Mouse (Mus musculus) liver, embryonic 12.5 days (tissue): ENCODE measurements at regions not wholly inside any gene's neighbourhood (a gene's known extent, or its start where the extent isn't known, plus 50 kb on each side); places are given as distances from the start of the nearest gene placed in this dataset.

Experiments used
- ATAC-seq: fragments of 200-750 bp; cut with Nextera tagmentation; 2 replicates; pipeline ENCODE4 v1.8.0; 2017; ENCODE audit warnings: moderate number of reproducible peaks, mild to moderate bottlenecking, moderate library complexity
- H3K27ac ChIP-seq: fragments of 300-500 bp; sonication (generic); 2 replicates; pipeline ENCODE4 v1.5.1; 2016; ENCODE audit warnings: mild to moderate bottlenecking
- H3K27me3 ChIP-seq: fragments of 300-500 bp; sonication (generic); replicated peaks from 2 replicates; pipeline ENCODE4 v1.6.1; 2016; ENCODE audit warnings: mild to moderate bottlenecking, moderate library complexity
- H3K36me3 ChIP-seq: fragments of 300-500 bp; sonication (generic); 2 replicates; pipeline ENCODE4 v1.6.1; 2016; ENCODE audit warnings: mild to moderate bottlenecking, moderate library complexity
- H3K4me1 ChIP-seq: fragments of 300-500 bp; sonication (generic); 2 replicates; pipeline ENCODE4 v1.6.1; 2016
- H3K4me2 ChIP-seq: fragments of 300-500 bp; sonication (generic); 2 replicates; pipeline ENCODE4 v1.6.1; 2016; ENCODE audit warnings: mild to moderate bottlenecking, moderate library complexity
- H3K4me3 ChIP-seq: fragments of 300-500 bp; sonication (generic); 2 replicates; pipeline ENCODE4 v1.5.1; 2016; ENCODE audit warnings: mild to moderate bottlenecking, moderate library complexity
- H3K9ac ChIP-seq: fragments of 300-500 bp; sonication (generic); 2 replicates; pipeline ENCODE4 v1.6.1; 2016; ENCODE audit warnings: mild to moderate bottlenecking, moderate library complexity
- H3K9me3 ChIP-seq: fragments of 300-500 bp; sonication (generic); replicated peaks from 2 replicates; pipeline ENCODE4 v1.6.1; 2016; ENCODE audit warnings: mild to moderate bottlenecking, moderate library complexity
- WGBS: fragments of 180-500 bp; shearing (Covaris S2); methylation state at CpG from one replicate; pipeline ENCODE4 v1.1.7; 2016; ENCODE audit not compliant: insufficient replicate concordance; 5-methylcytosine and 5-hydroxymethylcytosine counted together

DNA sequence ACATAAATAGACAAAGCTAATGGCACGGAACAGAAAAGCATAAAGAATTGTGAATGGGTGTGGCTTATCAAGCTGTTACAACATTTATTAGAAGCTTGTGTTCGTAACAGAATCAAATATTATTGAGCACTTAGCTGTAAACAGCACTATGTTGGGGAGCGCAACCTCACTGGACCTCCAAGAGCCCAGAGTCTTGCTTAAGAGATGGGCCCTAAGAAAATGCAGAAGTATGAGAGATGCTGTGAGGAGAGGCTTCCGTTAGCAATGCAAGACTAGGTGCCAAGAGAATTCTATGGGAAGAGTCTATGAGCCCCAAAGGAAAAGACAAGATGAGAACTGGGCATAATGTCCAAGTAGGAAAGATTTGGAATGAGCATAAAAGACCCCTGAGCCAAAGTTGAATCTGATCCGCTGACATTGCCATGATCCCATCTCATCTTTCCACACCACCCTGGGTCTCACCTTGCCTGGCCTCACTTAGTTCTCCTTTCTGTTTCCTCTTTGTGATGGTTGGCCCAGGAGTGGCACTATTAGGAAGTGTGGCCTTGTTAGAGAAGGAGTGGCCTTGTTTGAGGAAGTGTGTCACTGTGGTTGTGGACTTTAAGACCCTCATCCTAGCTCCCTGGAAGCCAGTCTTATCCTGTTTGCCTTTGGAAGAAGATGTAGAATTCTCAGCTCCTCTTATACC is 169.3 kb upstream of the Tyw5 start:
- H3K4me1 ChIP-seq: no peaks in the 10 kb centered on the region
- no peaks in the 10 kb centered on the region for H3K9me3 ChIP-seq
- no peak overlapping the region for H3K9ac ChIP-seq
- H3K27ac ChIP-seq: no peak overlapping the region
- no peak overlapping the region for H3K4me2 ChIP-seq
- H3K4me3 ChIP-seq: no peak overlapping the region
- H3K27me3 ChIP-seq: no peaks in the 10 kb centered on the region
- 67% methylated on average over 5 of the region's 5 CpGs for WGBS
- no peak for ATAC-seq
- no peaks in the 10 kb centered on the region for H3K36me3 ChIP-seq

DNA sequence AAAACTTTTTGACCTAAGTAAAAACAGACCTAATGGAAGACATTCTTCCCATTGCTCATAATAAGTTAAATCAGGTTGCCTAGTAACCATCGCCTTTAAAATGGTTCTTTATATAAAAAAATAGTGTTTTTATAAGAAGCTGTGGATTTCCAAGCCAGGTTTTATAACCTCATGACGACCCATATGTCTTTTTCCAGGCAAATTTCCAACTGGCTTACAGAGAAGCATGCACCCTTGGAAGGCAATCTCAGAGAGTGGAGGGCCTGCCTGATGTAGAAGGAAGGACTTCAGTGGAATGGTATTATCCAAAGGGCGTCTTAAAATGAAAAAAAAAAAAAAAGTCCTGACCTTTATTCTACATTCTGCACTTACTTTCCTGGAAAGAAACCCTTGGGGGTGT is 172.2 kb upstream of the Tyw5 start:
- Histone ChIP-seq H3K4me2 (no peak overlapping the region), H3K36me3 (no peaks in the 10 kb centered on the region), H3K9ac (no peak overlapping the region), H3K4me3 (no peak overlapping the region), H3K9me3 (no peaks in the 10 kb centered on the region), H3K27me3 (no peaks in the 10 kb centered on the region), H3K4me1 (no peaks in the 10 kb centered on the region), H3K27ac (no peak overlapping the region)
- WGBS: 53% methylated on average over 3 of the region's 3 CpGs
- ATAC-seq: no peak

DNA sequence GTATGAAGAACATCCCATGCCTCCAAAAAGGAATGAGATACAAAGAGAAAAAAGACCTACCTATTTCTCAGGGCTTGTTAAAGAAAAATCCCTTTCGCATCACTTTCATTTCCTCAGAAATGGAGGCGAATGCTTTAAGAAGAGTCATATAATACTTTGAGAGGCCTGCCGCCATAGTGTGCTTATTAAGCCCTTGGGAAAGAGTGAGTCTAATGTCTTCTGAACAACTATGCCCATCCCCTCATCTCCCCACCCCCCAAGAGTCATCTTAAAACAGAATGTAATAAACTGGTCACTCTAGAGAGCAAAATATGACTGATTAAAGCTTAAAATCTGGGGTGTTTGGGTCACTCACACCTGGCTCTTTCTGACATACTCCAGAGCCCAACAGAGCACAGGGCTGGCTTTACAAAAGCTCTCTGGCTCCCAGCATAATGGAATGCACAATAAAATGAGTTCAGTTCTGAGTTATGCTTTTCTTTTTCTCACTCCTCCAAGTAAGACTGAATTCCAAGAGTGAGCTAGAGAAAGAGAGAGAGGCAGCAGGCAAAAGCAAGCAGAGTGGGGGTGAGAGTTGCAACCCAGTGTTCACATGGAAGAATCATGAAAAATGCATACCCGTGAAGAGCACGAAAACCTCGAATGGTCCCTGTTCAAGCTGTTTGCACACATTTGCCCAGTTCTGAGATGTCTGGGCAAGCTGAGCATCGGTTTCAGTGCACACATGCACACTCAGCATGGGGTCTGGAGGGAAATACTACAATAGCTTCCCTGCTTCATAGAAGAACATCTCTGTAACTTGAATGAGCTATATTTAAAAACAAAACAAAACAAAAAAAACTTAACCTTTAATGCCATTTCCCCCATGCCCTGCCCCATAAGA is 180.0 kb upstream of the Spats2l start:
- Histone ChIP-seq H3K9me3 (peaks cover 1% of the 10 kb centered on the region; the same call in 1 of the 2 replicates), H3K27me3 (no peaks in the 10 kb centered on the region), H3K36me3 (no peaks in the 10 kb centered on the region), H3K27ac (no peak overlapping the region), H3K9ac (no peak overlapping the region), H3K4me1 (no peaks in the 10 kb centered on the region), H3K4me2 (no peak overlapping the region), H3K4me3 (no peak overlapping the region)
- 73% methylated on average over 7 of the region's 7 CpGs for WGBS
- no peak for ATAC-seq

DNA sequence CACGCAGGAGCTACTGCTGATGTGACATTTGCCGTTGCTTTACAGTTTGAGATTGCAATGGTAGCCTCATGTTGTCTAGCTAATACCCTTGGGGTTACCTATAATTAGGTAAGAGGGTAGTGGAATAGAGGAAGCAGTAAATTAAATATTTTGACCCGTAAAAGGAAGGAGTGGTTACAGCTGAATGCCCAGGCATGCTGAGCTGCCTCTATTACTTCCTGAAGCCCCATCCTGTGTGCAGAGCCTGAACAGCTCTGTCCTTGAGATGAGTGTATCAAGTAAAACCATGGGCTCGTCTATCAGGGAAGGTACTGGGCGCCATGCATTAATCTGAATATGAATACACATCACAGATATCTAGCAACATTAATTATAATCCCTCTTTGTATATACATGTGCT is 179.1 kb upstream of the Spats2l start:
- no peaks in the 10 kb centered on the region for H3K36me3 ChIP-seq
- H3K4me2 ChIP-seq: no peak overlapping the region
- no peak overlapping the region for H3K27ac ChIP-seq
- H3K4me1 ChIP-seq: no peaks in the 10 kb centered on the region
- H3K4me3 ChIP-seq: no peak overlapping the region
- H3K9ac ChIP-seq: no peak overlapping the region
- ATAC-seq: no peak
- no peaks in the 10 kb centered on the region for H3K27me3 ChIP-seq
- 41% methylated on average over 5 of the region's 5 CpGs for WGBS
- no peaks in the 10 kb centered on the region for H3K9me3 ChIP-seq

DNA sequence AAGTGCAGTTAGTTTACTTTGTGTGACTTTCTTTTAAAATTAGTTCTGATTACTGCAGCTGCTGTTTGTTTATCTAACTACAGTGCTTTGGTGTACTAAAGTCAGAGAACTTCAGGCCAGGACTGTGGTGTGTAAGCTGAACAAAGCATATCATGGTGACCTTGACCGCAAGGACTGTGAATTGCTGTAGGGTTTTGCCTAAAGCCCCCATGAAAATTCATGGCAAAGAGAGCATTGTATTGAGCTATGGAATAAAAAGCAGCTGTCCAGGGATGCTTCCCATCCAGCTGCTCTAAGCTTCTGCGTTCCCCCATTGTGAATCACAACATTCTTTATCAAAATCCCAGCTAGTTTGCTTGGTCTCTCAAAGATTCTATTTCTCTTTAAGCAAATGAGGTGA is 173.0 kb upstream of the Spats2l start:
- whole genome bisulfite sequencing: 66% methylated on average over 2 of the region's 2 CpGs
- Histone ChIP-seq H3K9ac (no peak overlapping the region), H3K4me1 (no peaks in the 10 kb centered on the region), H3K4me3 (no peak overlapping the region), H3K4me2 (no peak overlapping the region), H3K9me3 (no peaks in the 10 kb centered on the region), H3K27me3 (no peaks in the 10 kb centered on the region), H3K27ac (no peak overlapping the region), H3K36me3 (no peaks in the 10 kb centered on the region)
- no peak for ATAC-seq

DNA sequence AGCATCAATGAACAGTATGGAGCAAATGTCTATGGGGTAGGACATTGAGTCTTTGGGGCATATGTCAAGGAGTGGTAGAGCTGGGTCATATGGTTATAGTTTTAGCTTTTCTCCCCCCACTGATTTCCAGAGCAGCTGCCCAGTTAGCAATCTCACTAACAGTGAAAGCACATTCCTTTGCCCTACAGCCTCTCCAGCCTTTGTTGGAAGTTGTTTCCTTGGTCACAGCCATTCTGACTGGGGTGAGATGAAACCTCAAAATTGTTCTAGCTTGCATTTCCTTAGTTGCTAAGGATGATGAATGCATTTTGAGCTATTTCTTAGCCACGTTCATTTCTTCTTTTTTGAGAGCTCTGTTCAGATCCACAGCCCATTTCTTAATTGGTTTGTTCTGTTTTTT is 168.4 kb upstream of the Spats2l start:
- WGBS: 31% methylated on average over 1 of the region's 1 CpGs
- Histone ChIP-seq H3K27ac (no peak overlapping the region), H3K36me3 (no peaks in the 10 kb centered on the region), H3K4me1 (no peaks in the 10 kb centered on the region), H3K4me3 (no peak overlapping the region), H3K27me3 (no peaks in the 10 kb centered on the region), H3K9me3 (no peaks in the 10 kb centered on the region), H3K9ac (no peak overlapping the region), H3K4me2 (no peak overlapping the region)
- ATAC-seq: no peak

DNA sequence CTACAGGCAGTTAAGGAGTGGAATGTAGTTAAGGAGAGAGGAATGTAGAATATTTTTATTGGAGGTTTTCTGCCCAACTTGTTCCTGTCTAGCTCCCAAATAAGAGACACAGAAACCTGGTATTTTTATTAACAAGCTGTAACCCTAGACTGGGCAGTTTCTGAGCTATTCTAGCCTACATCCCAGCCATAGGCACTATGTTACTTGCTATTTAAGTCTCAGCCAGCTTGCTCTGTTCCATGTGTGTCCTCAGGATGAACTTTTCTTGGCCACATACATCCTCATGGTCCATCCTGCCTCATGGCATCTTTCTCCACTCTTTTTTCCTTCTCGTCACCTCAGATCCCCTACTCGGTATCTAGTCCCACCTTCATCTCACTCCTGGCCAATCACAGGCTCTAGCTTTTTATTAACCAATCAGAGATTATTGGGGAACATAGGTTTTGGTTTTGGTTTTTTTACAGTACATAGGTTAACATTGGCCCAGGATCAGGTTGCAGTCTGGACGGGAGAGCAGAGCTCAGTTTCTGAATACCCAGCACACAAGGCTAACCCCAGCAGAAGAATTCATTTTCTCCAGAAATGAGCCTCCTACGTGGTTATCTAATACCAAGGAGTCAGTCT is 167.8 kb upstream of the Spats2l start:
- no peaks in the 10 kb centered on the region for H3K4me1 ChIP-seq
- no peak for ATAC-seq
- 49% methylated on average over 4 of the region's 4 CpGs for WGBS
- no peak overlapping the region for H3K4me3 ChIP-seq
- H3K27me3 ChIP-seq: no peaks in the 10 kb centered on the region
- H3K4me2 ChIP-seq: no peak overlapping the region
- H3K9ac ChIP-seq: no peak overlapping the region
- no peak overlapping the region for H3K27ac ChIP-seq
- H3K36me3 ChIP-seq: no peaks in the 10 kb centered on the region
- no peaks in the 10 kb centered on the region for H3K9me3 ChIP-seq

DNA sequence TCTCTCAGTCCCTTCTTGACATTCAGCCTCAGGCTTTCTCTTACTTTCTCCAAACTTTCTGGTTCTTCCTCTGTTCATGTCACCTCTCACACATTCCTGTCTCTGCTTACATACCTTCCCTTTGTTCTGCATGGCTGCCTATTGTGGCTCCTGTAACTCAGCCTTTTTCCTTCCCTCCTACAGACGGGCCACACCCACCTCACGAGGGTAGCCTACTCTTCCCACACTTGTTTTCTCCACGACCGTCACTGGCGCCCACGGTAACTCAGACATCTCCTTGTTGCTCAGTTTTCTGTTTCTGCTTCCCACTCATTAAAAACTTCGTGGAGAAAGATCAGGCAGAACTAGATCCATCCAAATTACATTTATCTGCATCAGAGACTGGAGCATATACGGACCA is 166.9 kb upstream of the Spats2l start:
- no peak overlapping the region for H3K27ac ChIP-seq
- no peaks in the 10 kb centered on the region for H3K4me1 ChIP-seq
- whole genome bisulfite sequencing: 56% methylated on average over 8 of the region's 8 CpGs
- no peaks in the 10 kb centered on the region for H3K36me3 ChIP-seq
- H3K9ac ChIP-seq: no peak overlapping the region
- no peak overlapping the region for H3K4me2 ChIP-seq
- H3K27me3 ChIP-seq: no peaks in the 10 kb centered on the region
- H3K4me3 ChIP-seq: no peak overlapping the region
- ATAC-seq: no peak
- H3K9me3 ChIP-seq: no peaks in the 10 kb centered on the region

DNA sequence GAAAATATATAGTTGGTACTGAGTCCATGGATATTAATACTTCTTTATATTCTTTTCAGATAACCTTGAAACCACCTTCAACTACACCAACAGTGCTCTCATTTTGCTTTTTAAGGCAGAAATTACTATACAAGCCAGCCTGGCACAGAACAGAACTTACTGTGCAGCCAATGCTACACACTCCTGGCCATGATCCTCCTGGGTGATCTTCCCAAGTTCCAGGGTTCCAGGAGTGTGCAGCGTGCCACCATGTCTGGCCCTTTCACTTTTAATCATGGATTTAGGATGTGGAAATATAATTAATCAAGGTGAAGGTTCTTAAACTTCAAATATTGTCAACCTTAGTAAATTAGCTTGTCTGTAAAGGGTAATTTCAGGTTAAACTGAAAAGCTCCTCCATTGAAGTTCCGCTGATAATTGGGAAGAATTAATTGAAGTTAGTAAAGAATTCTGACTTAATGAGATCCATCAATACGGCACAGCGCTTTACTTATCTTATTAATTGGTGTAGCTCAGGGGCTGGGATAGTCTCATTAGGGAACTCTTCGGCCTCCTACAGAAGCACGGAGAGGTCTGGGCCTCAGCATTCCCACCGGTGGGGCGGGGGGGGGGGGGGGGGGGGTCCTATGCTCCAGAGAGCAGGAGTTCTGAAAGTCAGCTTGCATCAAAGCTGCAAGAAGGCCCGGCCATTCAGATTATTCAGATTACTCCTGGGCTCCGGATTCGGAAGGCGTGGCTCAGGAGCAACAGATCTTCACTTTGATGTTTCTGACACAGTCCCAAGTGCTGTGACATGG is 166.1 kb upstream of the Spats2l start:
- Histone ChIP-seq H3K9ac (no peak overlapping the region), H3K27ac (no peak overlapping the region), H3K4me1 (no peaks in the 10 kb centered on the region), H3K9me3 (no peaks in the 10 kb centered on the region), H3K4me3 (no peak overlapping the region), H3K36me3 (no peaks in the 10 kb centered on the region), H3K27me3 (no peaks in the 10 kb centered on the region), H3K4me2 (no peak overlapping the region)
- no peak for ATAC-seq
- WGBS: 50% methylated on average over 12 of the region's 12 CpGs

DNA sequence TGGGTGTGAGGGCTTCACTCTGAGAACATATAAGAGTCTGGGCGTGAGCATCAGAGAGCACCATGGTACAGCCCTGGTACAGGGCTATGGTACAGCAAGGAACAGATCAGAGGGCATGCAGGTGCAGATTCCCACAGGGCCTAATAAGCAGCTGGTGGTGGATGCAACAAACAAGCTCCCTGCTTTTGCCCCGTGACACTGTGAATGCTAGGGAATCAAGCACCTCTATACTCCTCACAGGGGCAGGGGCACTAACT is 165.6 kb upstream of the Spats2l start:
- no peaks in the 10 kb centered on the region for H3K36me3 ChIP-seq
- H3K4me1 ChIP-seq: no peaks in the 10 kb centered on the region
- no peaks in the 10 kb centered on the region for H3K27me3 ChIP-seq
- no peaks in the 10 kb centered on the region for H3K9me3 ChIP-seq
- WGBS: 35% methylated on average over 2 of the region's 2 CpGs
- H3K9ac ChIP-seq: no peak overlapping the region
- no peak for ATAC-seq
- no peak overlapping the region for H3K27ac ChIP-seq
- H3K4me2 ChIP-seq: no peak overlapping the region
- no peak overlapping the region for H3K4me3 ChIP-seq

DNA sequence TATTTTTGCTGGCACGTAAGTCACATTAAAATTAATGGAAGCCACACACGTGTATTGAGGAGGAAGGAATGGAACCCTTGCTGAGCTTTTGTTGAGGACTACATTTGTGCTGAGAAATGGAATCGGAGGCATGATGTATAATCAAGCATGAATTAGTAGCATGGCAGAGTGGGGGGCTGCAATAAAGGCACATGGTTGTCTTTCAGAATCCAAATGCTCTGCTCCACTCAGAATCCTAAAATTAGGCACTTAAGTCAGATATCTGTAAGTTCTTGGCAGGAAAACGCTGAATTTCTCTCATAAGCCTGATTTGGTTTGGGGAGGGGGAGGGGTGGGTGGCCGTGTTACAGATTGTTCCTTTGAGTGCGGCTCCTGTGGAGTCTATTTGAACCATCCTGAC is 164.7 kb upstream of the Spats2l start:
- Histone ChIP-seq H3K9me3 (no peaks in the 10 kb centered on the region), H3K36me3 (no peaks in the 10 kb centered on the region), H3K9ac (no peak overlapping the region), H3K27me3 (no peaks in the 10 kb centered on the region), H3K27ac (no peak overlapping the region), H3K4me1 (no peaks in the 10 kb centered on the region), H3K4me3 (no peak overlapping the region), H3K4me2 (no peak overlapping the region)
- 47% methylated on average over 6 of the region's 6 CpGs for WGBS
- no peak for ATAC-seq

DNA sequence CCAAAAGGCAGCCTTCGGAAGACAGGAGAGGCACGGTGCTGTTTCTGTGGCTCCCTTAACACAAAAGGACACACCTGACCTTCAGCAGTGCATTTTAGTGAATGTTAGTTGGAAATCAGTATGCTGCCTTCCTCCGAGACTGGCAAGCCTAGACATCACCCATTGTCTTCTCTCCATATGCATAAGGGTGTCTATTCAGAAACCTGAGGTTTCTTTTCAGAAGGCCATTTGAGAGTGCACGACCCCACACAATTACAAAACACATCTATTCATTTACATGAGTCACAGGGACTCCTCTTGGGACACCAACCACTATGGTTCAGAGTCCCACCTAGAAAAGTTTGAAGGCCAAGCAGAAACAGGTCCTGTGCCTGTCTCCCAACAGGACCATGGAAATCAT is 161.8 kb upstream of the Spats2l start:
- no peak overlapping the region for H3K4me2 ChIP-seq
- no peaks in the 10 kb centered on the region for H3K4me1 ChIP-seq
- no peak overlapping the region for H3K27ac ChIP-seq
- ATAC-seq: no peak
- 75% methylated on average over 4 of the region's 4 CpGs for WGBS
- no peak overlapping the region for H3K4me3 ChIP-seq
- H3K27me3 ChIP-seq: no peaks in the 10 kb centered on the region
- H3K9ac ChIP-seq: no peak overlapping the region
- no peaks in the 10 kb centered on the region for H3K36me3 ChIP-seq
- H3K9me3 ChIP-seq: no peaks in the 10 kb centered on the region
